Mouse (Mus musculus) erythroblast, embryonic 14.5 days (primary cell): ENCODE data around the gene Gemin5.

ENCODE experiments used
- GATA1 ChIP-seq: IDR thresholded peaks from 2 replicates; pipeline ENCODE4 v1.6.1; 2012; ENCODE audit warnings: low read length, inconsistent platforms, mixed read lengths
- TAL1 ChIP-seq: IDR thresholded peaks from 3 replicates; pipeline ENCODE4 v1.6.1; 2012; ENCODE audit warnings: low read length, inconsistent platforms, mixed read lengths

- no peak for TF ChIP-seq TAL1
- TF ChIP-seq GATA1, result no peak
These were observed 39.0 kb downstream of the Gemin5 start for GRCm38 (mm10) chr11:58129302-58129843.
